In genomic region chr3:107758638-107759037, GRCm38 (mm10) we compare ENCODE assay signal across 8 mouse cellular contexts. TPM values are rescaled to one million over a fixed set of nuclear protein-coding genes. Genes with fewer than 3 reads are reported as not detected.
DNase-seq lines count a peak whose midpoint lies in the region; ATAC-seq and TF ChIP-seq lines count a peak whose summit lies in the region.

No protein-coding gene starts in this region.

- H3K27ac ChIP-seq in testis, adult 2 months (ENCODE audit: control insufficient read depth, insufficient read depth, low read depth, low read length) = peak overlapping the region; percentile 50
- H3K27ac ChIP-seq in hindbrain, embryonic 14.5 days = no peak overlapping the region
- H3K27ac ChIP-seq in midbrain, embryonic 12.5 days (replicated peaks) = no peak overlapping the region

- TF ChIP-seq CTCF in testis, adult 2 months (IDR thresholded peaks at IDR 0.05; ENCODE audit: control insufficient read depth, insufficient read depth, insufficient replicate concordance, low read depth, low read length) = no peak

- H3K4me3 ChIP-seq in testis, adult 2 months (ENCODE audit: control insufficient read depth, low read depth, low read length) = peak overlapping the region; percentile 84
- peak overlapping the region; percentile 60 for H3K4me3 ChIP-seq in hindbrain, embryonic 14.5 days (replicated peaks; ENCODE audit: low read length)
- peak overlapping the region; percentile 65 for H3K4me3 ChIP-seq in midbrain, embryonic 12.5 days

- 32% methylated on average over 3 of the region's 3 CpGs for WGBS in hindbrain, embryonic 14.5 days
- 31% methylated on average over 3 of the region's 3 CpGs for WGBS in midbrain, embryonic 12.5 days

- no peaks in the 10 kb centered on the region for H3K9me3 ChIP-seq in hindbrain, embryonic 14.5 days (ENCODE audit: control insufficient read depth, low read length)
- no peaks in the 10 kb centered on the region for H3K9me3 ChIP-seq in midbrain, embryonic 12.5 days

- ATAC-seq in hindbrain, embryonic 14.5 days (ENCODE audit: low FRiP score) = no peak
- ATAC-seq in midbrain, embryonic 12.5 days (ENCODE audit: low FRiP score, low read depth) = no peak

- H3K27me3 ChIP-seq in testis, adult 2 months (ENCODE audit: control insufficient read depth, insufficient read depth, low read length) = no peaks in the 10 kb centered on the region
- no peaks in the 10 kb centered on the region for H3K27me3 ChIP-seq in hindbrain, embryonic 14.5 days (ENCODE audit: control insufficient read depth, insufficient read depth, low read length)
- 0 out of 2 replicates have a peak, but pooled peaks cover 4% of the 10 kb centered on the region for H3K27me3 ChIP-seq in midbrain, embryonic 12.5 days

- peak overlapping the region; percentile 83; the same call in 1 of the 2 replicates for H3K9ac ChIP-seq in hindbrain, embryonic 14.5 days
- H3K9ac ChIP-seq in midbrain, embryonic 12.5 days (replicated peaks) = no peak overlapping the region

- peaks cover 8% of the 10 kb centered on the region for H3K4me1 ChIP-seq in testis, adult 2 months (ENCODE audit: control insufficient read depth, insufficient read depth, low read length)
- peaks cover 19% of the 10 kb centered on the region for H3K4me1 ChIP-seq in hindbrain, embryonic 14.5 days (replicated peaks; ENCODE audit: control insufficient read depth, insufficient read depth, low read length)
- peaks cover 32% of the 10 kb centered on the region for H3K4me1 ChIP-seq in midbrain, embryonic 12.5 days

- no peak; the same call in 1 of the 2 replicates for TF ChIP-seq POLR2A in testis, adult 2 months (IDR thresholded peaks at IDR 0.05; ENCODE audit: control insufficient read depth, low read depth, low read length)

- H3K36me3 ChIP-seq in testis, adult 2 months (ENCODE audit: control insufficient read depth, insufficient read depth, low read length) = no peaks in the 10 kb centered on the region
- H3K36me3 ChIP-seq in hindbrain, embryonic 14.5 days (replicated peaks; ENCODE audit: control insufficient read depth, insufficient read depth) = no peaks in the 10 kb centered on the region
- H3K36me3 ChIP-seq in midbrain, embryonic 12.5 days = no peaks in the 10 kb centered on the region

- peak; percentile 27 for DNase-seq in cerebellum, adult 9-10 months
- DNase-seq in cerebellum, adult 8-10 months = no peak
- DNase-seq in testis, postnatal 10 days (ENCODE audit: low spot score) = no peak
- no peak for DNase-seq in hindbrain, embryonic 14.5 days (ENCODE audit: low spot score)
- DNase-seq in thymus, postnatal 36 days = no peak
- DNase-seq in ovary, postnatal 14 days (ENCODE audit: low spot score) = no peak

- H3K4me2 ChIP-seq in hindbrain, embryonic 14.5 days (replicated peaks) = peak overlapping the region; percentile 98
- H3K4me2 ChIP-seq in midbrain, embryonic 12.5 days (replicated peaks) = peak overlapping the region; percentile 84

RNA-seq across cellular contexts. Expression of gene Csf1, which starts 1.6 kb away (rescaled TPM):
- 2.8 and 3.5 TPM in 2 replicates for polyA plus RNA-seq in testis, adult 2 months (2012; rRNA removed)
- 7.8 and 7.9 TPM in 2 replicates for polyA plus RNA-seq in hindbrain, embryonic 14.5 days (2014; fragmentation: Nextera tagmentation; extraction: Ambion mirVana)
- polyA plus RNA-seq in midbrain, embryonic 12.5 days (2016; fragmentation: Nextera tagmentation; extraction: Ambion mirVana) = 7.1 and 8.5 TPM in 2 replicates
